Mouse (Mus musculus) retina, adult 2 months (tissue): Measurements from ENCODE around the gene A930002H24Rik.

Experiments
- DNase-seq: peaks from one replicate; pipeline ENCODE4 v3.0.0-alpha.2; 2012; ENCODE audit warnings: low read depth, low spot score

Gene A930002H24Rik

GRCm38 (mm10) chr17:63836223-63836622 lies 27.4 kb downstream of the A930002H24Rik start:
- DNase-seq, result no peak

DNA sequence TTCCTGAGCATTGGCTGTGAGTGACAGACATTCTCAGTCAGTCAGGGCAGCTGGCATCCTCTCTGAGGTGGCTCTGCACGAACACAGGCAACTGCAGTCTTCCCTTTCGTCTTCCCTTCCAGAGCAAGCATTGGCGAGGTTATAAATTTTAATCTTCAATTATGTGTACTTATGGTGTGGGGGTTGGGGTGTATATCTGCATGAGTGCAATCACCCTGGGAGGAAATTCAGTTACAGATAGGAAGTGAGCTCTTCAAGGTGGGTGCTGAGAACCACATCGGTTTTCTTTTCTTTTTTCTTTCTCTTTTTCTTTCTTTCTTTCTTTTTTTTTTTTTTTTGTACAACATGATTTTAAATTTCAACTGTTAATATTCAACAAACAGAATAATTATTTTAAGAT lies 32.0 kb downstream of the A930002H24Rik start:
- DNase-seq, result no peak

DNA sequence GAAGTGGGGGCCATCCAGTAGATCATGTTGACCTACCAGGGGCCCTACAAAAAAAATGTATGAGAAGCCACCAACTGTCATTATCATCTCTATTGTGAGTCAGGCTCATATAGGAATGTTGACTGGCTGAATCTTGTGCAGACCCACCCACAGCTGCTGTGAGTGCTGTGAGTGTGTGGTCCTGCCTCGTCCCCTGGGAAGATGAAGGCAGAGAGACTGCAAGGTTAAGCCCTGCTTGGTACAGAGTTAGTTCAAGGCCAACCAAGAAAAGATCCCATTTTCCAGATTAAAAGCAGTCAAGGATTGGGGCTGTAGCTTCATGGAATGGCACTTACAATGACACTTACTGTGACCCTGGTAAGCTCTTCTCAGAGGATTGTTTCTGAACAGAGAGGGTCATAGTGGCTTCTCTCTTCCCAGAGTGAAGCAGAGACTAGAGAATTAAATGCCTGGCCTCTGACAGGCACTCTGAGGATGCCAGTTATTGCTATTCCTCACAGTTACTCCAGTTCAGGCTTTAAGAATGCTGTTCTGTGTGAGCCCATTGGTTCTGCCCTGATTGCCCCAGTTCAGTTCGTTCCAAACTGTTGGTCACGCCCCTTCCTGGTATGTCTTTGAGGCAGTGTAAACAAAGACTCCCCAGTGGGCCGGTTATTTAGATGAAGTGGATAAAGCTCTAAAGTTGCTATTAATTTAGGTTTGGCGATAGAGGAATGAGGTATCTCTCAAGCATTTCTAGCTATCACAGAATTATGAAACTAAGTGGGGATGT lies 34.8 kb downstream of the A930002H24Rik start:
- DNase-seq, result no peak

DNA sequence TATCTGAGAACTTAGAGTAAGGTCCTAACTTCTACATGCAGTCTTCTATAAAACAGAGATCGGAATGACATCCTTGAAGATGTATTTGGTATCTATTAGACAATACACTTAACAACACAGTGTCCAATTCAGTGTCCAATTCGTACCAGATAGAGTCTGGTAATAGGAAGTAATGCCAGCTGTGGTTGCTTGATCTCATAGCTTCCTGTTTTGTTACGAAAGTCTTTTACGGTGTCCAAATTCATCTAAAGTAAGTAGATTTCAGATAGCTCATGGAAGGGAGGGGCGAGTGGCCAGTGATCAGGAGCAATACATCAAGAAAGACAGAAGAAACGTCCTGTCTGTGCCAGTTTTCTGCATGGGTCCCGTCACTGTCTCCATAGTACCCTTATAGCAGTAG lies 36.8 kb downstream of the A930002H24Rik start:
- DNase-seq, result no peak

DNA sequence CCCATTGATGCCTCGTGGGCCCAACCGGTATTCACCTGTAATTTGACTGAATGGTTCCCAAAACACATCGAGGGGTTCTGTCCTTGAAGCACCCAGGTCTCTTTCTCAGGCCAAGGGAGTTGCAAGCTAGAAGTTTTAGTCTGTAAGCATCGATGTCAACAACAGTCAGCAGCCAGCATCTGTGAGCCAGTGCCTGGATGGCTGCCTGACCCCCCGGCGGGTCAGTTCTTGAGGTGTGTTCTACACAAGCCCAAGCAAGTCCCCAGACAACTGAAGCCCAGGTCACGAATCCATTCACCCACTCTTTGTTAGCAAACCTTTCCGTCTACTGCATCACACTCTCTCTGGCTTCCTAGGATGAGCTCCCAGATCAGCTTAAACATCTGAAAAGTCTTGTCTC lies 37.4 kb downstream of the A930002H24Rik start:
- no peak for DNase-seq

DNA sequence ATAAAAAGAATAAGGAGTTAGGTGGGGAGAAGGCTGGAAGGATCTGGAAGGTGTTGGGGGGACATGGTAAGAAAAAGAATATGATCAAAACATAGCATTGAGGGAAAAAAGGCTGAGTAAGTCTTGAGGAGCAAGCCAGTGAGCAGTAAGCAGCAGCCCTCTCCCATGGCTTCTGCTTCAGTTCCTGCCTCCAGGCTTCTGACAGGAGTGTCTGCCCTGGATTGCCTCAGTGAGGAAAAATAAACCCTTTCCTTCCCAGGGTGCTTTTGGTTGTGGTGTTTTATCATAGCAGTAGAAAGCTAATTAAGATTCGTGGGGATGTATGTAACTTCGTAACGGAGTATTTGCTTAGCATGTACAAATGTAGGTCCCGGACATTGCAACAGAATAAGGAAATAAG lies 39.5 kb downstream of the A930002H24Rik start:
- DNase-seq, result no peak

GRCm38 (mm10) chr17:63818444-63819027 lies 45.1 kb downstream of the A930002H24Rik start:
- DNase-seq, result no peak

- no peak for DNase-seq
Observed at GRCm38 (mm10) chr17:63813552-63813951, 50.0 kb downstream of the A930002H24Rik start.
